Mouse (Mus musculus): Measurements from ENCODE around the gene E2f7.
A peak's percentile ranks its signal among the peaks of the same experiment; 100 is the strongest.

E2f7 gene

GRCm38 (mm10) chr10:110744686-110745639 is at the start of gene E2f7:
Gene E2f7, plus strand, starts transcription at chr10:110745439.
- peak; percentile 93 for DNase-seq (ENCODE audit: low read depth)

DNA sequence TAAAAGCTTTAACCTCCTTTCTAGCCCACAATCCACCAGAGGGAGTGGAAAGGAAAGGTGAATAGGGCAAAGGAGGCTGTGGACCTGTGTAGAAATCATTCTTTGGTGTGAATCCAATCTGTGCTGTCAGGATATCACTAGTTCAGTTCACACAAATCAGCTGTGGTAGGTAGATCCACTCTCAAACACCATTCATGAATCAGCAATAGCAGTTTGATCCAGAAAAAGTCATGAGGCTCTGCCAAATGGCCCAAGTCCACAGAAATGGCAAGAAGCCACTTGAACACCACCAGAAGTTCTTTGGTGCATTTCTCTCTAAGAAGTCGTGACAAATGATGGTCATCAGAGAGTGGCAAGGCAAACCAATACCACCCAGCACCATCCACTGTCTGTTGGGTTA is 44.0 kb upstream of the E2f7 start:
- DNase-seq (ENCODE audit: low read depth) = no peak

DNA sequence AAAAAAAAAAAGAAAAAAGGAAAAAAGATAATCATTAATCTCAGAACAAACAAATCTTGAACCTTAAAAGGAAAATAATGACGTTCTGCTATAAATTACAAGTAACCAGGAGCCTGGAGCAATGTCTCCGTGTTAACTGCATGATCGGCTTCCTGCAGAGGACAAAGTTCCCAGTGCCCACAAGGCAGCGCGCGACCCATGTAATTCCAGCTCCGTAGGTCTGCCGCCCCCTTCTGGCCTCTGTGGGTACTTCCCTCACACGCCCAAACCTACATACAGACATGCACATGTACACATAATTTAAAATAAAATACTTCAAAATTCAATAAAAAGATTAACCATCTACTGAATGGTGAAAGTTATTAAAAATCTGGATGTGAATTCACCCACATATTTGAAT is 39.6 kb upstream of the E2f7 start:
- peak; percentile 34 for DNase-seq (ENCODE audit: low read depth)

DNA sequence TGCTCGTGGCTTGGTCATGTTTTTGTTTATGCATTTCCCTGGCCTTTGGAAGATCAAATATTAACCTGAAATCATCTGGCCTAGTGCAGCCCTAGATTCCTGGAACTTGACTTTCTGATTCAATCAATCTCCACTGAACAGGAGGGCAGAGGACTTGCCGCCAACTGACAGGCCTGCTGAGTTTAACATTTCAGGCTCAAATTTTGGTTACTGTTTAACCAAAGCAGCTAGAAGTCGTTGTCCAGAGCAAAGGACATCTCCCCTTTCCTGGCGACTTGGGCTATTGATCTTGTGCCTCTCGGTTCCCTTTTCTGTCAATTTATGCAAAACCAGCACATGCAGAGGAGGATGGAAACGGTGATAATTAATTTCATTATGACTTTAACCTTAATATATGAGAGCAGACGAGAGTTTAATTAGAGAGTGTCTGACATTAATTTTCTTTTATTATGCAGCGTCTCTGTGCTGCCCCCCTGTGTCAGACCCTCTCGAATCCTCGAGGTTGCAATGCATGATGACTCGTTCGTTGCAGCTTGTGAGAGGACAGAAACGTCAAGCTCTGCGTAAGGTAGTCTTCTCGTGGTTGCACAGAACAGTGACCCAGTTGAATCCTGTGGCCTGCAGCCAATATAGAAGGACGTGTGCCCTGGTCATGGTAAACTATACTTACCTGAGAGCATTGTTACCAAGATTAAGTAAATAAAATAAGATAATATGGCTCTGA is 37.7 kb upstream of the E2f7 start:
- peak; percentile 11 for DNase-seq (ENCODE audit: low read depth)

- no peak for DNase-seq (ENCODE audit: low read depth)
Observed at GRCm38 (mm10) chr10:110716887-110717286, 28.4 kb upstream of the E2f7 start.

DNA sequence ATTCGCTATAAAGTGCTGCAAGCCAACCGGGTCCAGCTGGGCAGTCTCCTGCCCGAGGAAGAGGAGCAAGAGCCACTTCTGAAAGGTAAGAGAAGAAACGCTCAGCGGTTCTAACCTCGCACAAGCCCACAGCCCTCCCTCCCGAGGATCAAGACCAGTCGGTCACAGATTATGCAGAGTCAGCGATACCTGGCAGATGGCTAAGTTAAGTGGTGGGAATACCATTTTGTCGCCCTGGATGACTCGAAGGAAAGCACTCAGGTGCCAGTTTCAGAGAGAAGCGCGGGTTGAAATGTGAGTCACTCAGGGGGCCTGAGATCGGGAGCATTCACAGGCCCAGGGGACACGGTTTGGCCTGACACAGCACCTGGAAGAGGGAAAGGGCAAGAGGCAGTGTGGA is 18.8 kb upstream of the E2f7 start:
- DNase-seq (ENCODE audit: low read depth) = no peak

- peak; percentile 81 for DNase-seq (ENCODE audit: low read depth)
Observed at GRCm38 (mm10) chr10:110727816-110728215, 17.4 kb upstream of the E2f7 start.

DNA sequence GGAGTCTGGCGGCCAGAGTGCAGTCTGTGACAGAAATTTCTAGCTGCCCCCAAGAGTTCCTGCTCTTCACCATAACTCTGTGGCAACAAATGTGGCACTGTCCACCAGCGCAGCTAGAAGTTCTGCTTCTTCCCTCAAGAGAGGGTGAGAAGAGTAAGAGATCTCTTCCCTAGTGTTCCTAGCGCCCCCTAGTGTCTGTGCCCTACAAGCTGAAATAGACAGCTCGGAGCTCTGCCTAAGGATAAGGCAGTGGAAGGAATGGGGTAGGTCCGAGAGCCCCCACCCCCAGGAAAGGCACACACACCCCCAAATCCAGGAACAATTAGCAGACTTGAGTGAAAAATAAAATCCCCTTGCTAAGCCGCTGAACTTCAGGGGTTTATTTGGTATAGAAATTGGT is 11.9 kb upstream of the E2f7 start:
- DNase-seq (ENCODE audit: low read depth) = peak; percentile 87

- DNase-seq (ENCODE audit: low read depth) = no peak
Observed at GRCm38 (mm10) chr10:110743701-110744100, 1.5 kb upstream of the E2f7 start.

DNA sequence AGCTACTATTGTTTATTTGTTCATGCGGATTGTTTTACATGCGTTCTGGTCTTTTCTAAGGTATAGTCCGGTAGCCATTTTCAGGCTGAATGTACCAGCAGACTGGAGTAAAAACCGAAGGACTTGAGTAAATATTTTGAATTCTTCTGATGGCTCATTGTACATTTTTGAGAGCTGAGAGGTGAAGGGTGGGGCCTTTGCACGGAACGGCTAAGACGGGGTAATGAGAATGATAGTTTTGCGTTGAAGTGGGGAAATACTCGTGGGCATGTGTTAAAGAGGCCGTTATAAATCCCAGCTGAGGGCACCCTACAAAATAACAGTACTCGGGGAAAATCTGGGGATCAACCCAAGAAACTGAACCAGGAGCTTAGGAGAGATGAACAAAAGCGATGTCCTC is 1.1 kb upstream of the E2f7 start:
- DNase-seq (ENCODE audit: low read depth) = peak; percentile 19

DNA sequence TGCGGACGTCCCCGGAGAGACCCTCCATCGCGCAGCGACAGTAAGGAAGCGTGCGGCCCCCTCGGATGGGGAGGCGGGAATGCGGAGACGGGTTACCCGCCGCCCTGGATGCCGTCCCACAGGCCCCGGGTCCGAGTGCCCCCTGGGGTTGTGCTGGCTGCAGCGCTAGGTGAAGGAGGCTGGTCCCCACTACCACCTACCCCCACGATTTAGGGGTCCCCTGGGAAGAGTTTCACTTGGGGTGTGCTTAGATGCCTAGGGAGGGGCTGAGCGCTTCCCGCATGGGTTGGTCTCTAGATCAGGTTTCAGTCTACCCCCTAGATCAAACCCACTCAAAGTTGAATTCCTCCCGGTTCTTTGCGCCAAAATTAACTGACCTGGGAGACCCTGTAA is 397 bp downstream of the E2f7 start:
- DNase-seq (ENCODE audit: low read depth) = no peak

GRCm38 (mm10) chr10:110749081-110749480 is 3.8 kb downstream of the E2f7 start:
- no peak for DNase-seq (ENCODE audit: low read depth)

DNA sequence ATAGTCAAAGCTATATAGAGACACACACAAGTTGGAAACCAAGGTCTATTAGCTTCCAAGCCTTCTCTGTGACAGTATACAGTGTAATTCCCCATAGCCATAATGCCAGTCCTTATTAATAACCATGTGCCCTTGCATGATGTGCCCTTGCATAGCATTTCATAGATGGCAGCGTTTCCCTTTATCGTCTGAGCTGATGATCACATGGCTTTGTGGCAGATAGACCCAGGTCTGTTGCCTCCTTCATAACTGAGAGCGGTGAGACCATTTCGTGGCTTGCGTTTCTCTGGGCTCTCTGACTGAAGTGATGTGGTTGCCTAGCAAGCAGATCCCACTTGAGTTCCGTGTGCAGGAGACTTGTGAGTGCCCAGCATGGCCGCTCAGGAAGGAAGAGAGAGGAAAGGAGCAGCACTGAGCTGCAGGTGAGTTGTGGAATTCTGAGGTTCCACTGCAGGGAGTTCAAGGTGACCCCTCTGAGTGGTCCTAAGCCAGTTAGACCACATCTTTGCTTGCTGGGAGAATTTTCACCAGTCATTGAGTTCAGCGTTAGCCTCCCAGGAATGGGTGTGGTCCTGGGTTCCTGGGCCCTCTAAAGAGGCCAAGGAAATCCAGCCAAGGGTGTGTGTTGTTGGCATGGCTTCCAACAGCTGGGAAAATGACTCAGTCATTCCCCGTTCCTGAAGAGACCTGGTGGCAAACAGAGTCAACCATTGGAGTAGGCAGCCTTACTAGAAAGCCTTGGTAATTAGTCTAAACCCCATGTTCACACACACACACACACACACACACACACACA is 4.5 kb downstream of the E2f7 start:
- DNase-seq (ENCODE audit: low read depth) = peak; percentile 66

- DNase-seq (ENCODE audit: low read depth) = no peak
Observed at GRCm38 (mm10) chr10:110752849-110753248, 7.6 kb downstream of the E2f7 start.

DNA sequence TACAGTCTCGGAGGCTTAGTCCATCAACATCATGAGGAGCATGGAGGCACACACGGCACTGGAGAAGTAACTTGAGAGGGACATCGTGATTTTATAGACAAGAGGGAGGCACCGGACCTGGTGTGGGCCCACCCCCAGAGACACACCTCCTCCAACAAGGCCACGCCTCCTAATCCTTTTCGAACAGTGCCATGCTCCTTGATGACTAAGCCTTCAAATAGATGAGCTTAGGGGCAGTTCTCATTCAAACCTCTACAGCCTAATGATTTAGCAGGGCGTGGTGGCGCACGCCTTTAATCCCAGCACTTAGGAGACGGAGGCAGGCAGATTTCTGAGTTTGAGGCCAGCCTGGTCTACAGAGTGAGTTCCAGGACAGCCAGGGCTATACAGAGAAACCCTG is 10.3 kb downstream of the E2f7 start:
- DNase-seq (ENCODE audit: low read depth) = no peak

GRCm38 (mm10) chr10:110756271-110756793 is 11.1 kb downstream of the E2f7 start:
- DNase-seq (ENCODE audit: low read depth) = no peak

DNA sequence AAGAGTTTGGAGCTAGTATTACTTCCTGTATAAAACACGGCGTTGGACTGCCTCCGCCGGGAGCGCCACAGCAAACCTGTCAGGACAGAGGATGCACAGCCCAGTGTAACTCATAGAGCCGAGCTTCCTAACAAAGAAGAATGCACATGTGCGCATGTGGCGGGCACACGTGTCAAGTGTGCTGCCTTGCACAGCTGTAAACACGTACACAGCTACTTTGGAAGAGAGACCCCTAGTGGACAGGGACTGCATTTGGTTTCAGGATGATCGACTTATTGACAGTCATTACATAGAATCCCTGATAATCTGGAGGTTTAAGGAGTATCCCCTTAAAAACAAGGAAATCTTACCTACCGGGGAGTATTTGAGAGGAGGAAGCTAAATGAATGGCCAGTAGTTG is 15.3 kb downstream of the E2f7 start:
- peak; percentile 77 for DNase-seq (ENCODE audit: low read depth)

GRCm38 (mm10) chr10:110762134-110762884 is 17.1 kb downstream of the E2f7 start:
- DNase-seq (ENCODE audit: low read depth) = peak; percentile 32

DNA sequence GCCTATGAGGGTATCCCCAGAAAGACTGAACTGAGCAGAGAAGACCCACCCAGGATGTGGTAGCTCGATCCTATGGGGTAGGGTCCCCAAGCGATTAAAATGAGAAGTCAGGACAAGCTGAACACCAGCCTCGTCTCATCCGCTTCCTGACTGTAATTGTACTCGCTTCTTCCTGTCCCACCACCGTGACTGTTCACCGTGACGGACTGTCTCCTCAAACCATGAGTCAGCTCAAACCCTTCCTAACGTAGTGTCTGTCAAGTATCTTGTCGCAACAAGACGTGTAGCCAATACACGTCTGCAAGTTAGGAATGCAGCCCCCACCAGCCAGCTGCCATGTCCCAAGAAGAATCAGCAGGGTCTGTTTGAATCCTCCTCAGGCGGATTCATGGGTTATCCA is 18.2 kb downstream of the E2f7 start:
- DNase-seq (ENCODE audit: low read depth) = no peak

- DNase-seq (ENCODE audit: low read depth) = no peak
Observed at GRCm38 (mm10) chr10:110769538-110769937, 24.3 kb downstream of the E2f7 start.

DNA sequence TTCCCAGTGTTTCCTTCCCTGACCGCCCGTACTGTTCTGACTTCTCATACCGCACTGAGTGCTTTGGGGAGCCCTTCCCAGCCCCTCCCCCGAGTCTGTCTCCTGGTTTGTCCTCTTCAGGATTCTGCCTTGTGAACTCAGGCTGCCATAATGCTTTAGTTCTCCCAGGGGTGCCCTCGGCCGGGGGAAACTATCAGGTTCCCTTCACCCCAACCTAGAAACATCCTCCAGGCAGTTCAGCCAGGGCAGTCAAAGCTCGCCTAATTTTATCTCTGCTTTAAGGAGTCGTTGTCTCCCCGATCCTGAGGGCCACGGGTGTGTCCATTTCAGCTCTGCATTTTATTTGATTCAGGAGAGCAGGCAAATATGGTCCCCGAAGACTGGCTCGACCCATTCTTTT is 28.0 kb downstream of the E2f7 start:
- no peak for DNase-seq (ENCODE audit: low read depth)

Measured in NIH3T3 (cell line).